Mouse (Mus musculus): ENCODE measurements around the gene Vmn2r54. TPM values are rescaled to one million over a fixed set of nuclear protein-coding genes. Genes with fewer than 3 reads are reported as not detected.
"Not testable (repeated sequence)": the region's sequence is repeated elsewhere in the genome, so short reads cannot be mapped to it uniquely, and the experiment has no call there.

Vmn2r54 gene
- not detected in 2 replicates for polyA plus RNA-seq (2016; fragmentation: Nextera tagmentation; extraction: Ambion mirVana)

GRCm38 (mm10) chr7:12640219-12640618 is at the start of gene Vmn2r54:
Gene Vmn2r54, minus strand, starts transcription at chr7:12640319.
- H3K36me3 ChIP-seq; H3K4me3 ChIP-seq; H3K4me1 ChIP-seq; ATAC-seq (ENCODE audit: low FRiP score); H3K4me2 ChIP-seq (replicated peaks); H3K9me3 ChIP-seq (replicated peaks); H3K27me3 ChIP-seq; H3K27ac ChIP-seq; H3K9ac ChIP-seq: not testable (repeated sequence)
- 75% methylated on average over 3 of the region's 4 CpGs for WGBS

GRCm38 (mm10) chr7:12684903-12685302 is 44.8 kb upstream of the Vmn2r54 start, which contains the start of gene Vmn2r55:
Gene Vmn2r55, minus strand, starts transcription at chr7:12685003.
- not testable (repeated sequence) for H3K9ac ChIP-seq; H3K27me3 ChIP-seq; H3K4me2 ChIP-seq (replicated peaks); H3K4me3 ChIP-seq; H3K9me3 ChIP-seq (replicated peaks); H3K36me3 ChIP-seq; ATAC-seq (ENCODE audit: low FRiP score); H3K4me1 ChIP-seq; H3K27ac ChIP-seq
- WGBS: 89% methylated on average over 3 of the region's 3 CpGs

GRCm38 (mm10) chr7:12608688-12609087 is 31.4 kb downstream of the Vmn2r54 start, which contains the start of gene Vmn2r53:
Gene Vmn2r53, minus strand, starts transcription at chr7:12608788.
- Histone ChIP-seq H3K27ac (no peak within 1 kb of the TSS), H3K4me3 (no peak within 1 kb of the TSS), H3K9ac (no peak within 1 kb of the TSS), H3K4me2 (replicated peaks) (no peak within 1 kb of the TSS), H3K36me3 (no peaks in the 10 kb centered on the region), H3K27me3 (no peaks in the 10 kb centered on the region), H3K4me1 (no peaks in the 10 kb centered on the region), H3K9me3 (replicated peaks) (peaks cover 32% of the 10 kb centered on the region)
- no peak for ATAC-seq (ENCODE audit: low FRiP score)

Other genes starting within 250 kb of the Vmn2r54 start
- 5.4 and 5.7 TPM in 2 replicates for gene Zfp551, start 217.6 kb downstream of the Vmn2r54 start, polyA plus RNA-seq (2016; fragmentation: Nextera tagmentation; extraction: Ambion mirVana)
- gene Zfp606, start 162.0 kb downstream of the Vmn2r54 start, polyA plus RNA-seq (2016; fragmentation: Nextera tagmentation; extraction: Ambion mirVana): 52.0 and 55.8 TPM in 2 replicates
- gene 2900092C05Rik, start 127.8 kb downstream of the Vmn2r54 start, polyA plus RNA-seq (2016; fragmentation: Nextera tagmentation; extraction: Ambion mirVana): not detected in 2 replicates
- gene Vmn2r53, start 31.5 kb downstream of the Vmn2r54 start, polyA plus RNA-seq (2016; fragmentation: Nextera tagmentation; extraction: Ambion mirVana): 0.01 TPM in 1 of 2 replicates, not detected in the other
- not detected in 2 replicates for gene Vmn2r55, start 44.7 kb upstream of the Vmn2r54 start, polyA plus RNA-seq (2016; fragmentation: Nextera tagmentation; extraction: Ambion mirVana)
- gene Vmn2r56, start 94.7 kb upstream of the Vmn2r54 start, polyA plus RNA-seq (2016; fragmentation: Nextera tagmentation; extraction: Ambion mirVana): not detected in 2 replicates
- gene Zscan18, start 163.3 kb upstream of the Vmn2r54 start, polyA plus RNA-seq (2016; fragmentation: Nextera tagmentation; extraction: Ambion mirVana): 17.7 and 18.9 TPM in 2 replicates
- gene Zfp329, start 178.5 kb upstream of the Vmn2r54 start, polyA plus RNA-seq (2016; fragmentation: Nextera tagmentation; extraction: Ambion mirVana): 26.6 TPM in 2 replicates
- gene Zfp110, start 194.4 kb upstream of the Vmn2r54 start, polyA plus RNA-seq (2016; fragmentation: Nextera tagmentation; extraction: Ambion mirVana): 33.7 and 34.8 TPM in 2 replicates
- gene Zfp128, start 240.9 kb upstream of the Vmn2r54 start, polyA plus RNA-seq (2016; fragmentation: Nextera tagmentation; extraction: Ambion mirVana): 6.2 and 6.4 TPM in 2 replicates